In the genomic region with DNA sequence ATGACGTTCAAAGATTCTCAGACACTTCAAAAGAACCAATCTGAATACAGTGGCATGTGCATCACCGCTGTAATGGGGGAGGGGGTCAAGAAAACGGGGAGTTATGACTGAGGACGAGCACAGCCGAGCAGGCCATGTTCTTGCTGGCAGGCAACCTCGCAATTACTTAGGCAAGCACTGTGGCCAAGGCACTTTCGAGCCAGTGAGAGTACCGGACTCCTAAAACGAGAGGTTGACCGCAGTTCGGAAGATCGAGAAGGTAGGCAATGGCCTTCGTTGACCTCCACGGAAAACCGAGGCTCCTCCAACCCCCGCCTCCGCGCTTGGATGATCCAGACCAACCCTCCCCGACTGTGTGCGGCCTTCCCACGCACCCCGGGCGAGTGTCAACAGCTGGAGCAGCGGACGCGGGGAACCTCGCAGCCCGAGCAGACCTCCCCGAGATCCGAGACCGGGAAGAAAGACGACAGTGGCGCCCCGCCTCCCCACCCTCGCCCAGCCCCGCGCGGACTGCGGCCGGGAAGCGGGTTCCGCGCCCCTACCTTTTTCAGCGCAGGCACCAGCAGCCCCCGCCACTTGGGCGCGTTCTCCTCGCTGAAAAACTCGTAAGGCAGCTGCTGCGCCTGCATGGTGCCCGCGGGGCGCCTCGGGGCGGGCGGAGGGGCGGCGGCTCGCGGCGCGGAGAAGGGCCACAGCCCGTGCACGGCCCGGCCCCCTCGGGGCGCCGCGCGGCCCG, we compare ENCODE assay signal across 8 mouse cellular contexts. TPM values are rescaled to one million over a fixed set of nuclear protein-coding genes. Genes with fewer than 3 reads are reported as not detected.
DNase-seq lines count a peak whose midpoint lies in the region; ATAC-seq lines count a peak whose summit lies in the region.

No protein-coding gene starts in this region.

- peak; percentile 50 for ATAC-seq in hindbrain, embryonic 11.5 days (ENCODE audit: low FRiP score)

- peak overlapping the region; percentile 94 for H3K9ac ChIP-seq in hindbrain, embryonic 11.5 days (ENCODE audit: low read depth, low read length)

- H3K36me3 ChIP-seq in hindbrain, embryonic 11.5 days (ENCODE audit: control insufficient read depth, insufficient read depth, low read length): no peaks in the 10 kb centered on the region

- peak overlapping the region; percentile 96 for H3K27ac ChIP-seq in hindbrain, embryonic 11.5 days (ENCODE audit: low read depth, low read length)

- no peaks in the 10 kb centered on the region for H3K27me3 ChIP-seq in hindbrain, embryonic 11.5 days (ENCODE audit: control insufficient read depth, insufficient read depth, low read length)

- peak overlapping the region; percentile 59 for H3K4me2 ChIP-seq in hindbrain, embryonic 11.5 days (replicated peaks; ENCODE audit: low read depth, low read length)

- peak; percentile 66 for DNase-seq in Muller cell, postnatal 12 days (ENCODE audit: inconsistent ontology term)
- peak; percentile 66 for DNase-seq in cerebellum, adult 9-11 months
- peak; percentile 21 to 66 for DNase-seq in frontal cortex, adult 2 months (ENCODE audit: extremely low spot score in 1 of 2, low spot score in 1 of 2)
- DNase-seq in hindbrain, embryonic 11.5 days (ENCODE audit: low spot score): peak; percentile 68
- peak; percentile 40 to 57 for DNase-seq in layer of hippocampus, postnatal 25 days (ENCODE audit: extremely low spot score in 1 of 2, low spot score in 1 of 2)
- DNase-seq in lung, postnatal 25 days (ENCODE audit: low spot score): peak; percentile 29
- DNase-seq in retina, embryonic 14.5 days (ENCODE audit: low spot score): peak; percentile 62
- peak; percentile 63 to 74 for DNase-seq in thymus, postnatal 36 days

- H3K9me3 ChIP-seq in hindbrain, embryonic 11.5 days (ENCODE audit: control insufficient read depth, low read length): no peaks in the 10 kb centered on the region

- H3K4me3 ChIP-seq in hindbrain, embryonic 11.5 days (ENCODE audit: low read depth, low read length): peak overlapping the region; percentile 94

- H3K4me1 ChIP-seq in hindbrain, embryonic 11.5 days (replicated peaks; ENCODE audit: control insufficient read depth, insufficient read depth, low read length): peaks cover 3% of the 10 kb centered on the region; the same call in 1 of the 2 replicates

- under 1% methylated on average over 54 of the region's 71 CpGs for WGBS in hindbrain, embryonic 11.5 days

RNA-seq across cellular contexts. Expression of a gene that starts 0.8 kb away (rescaled TPM):
- polyA plus RNA-seq in frontal cortex, adult 2 months (2012; rRNA removed): 16.3 and 16.6 TPM in 2 replicates
- 9.0 and 11.5 TPM in 2 replicates for polyA plus RNA-seq in hindbrain, embryonic 11.5 days (2014; fragmentation: Nextera tagmentation; extraction: Ambion mirVana)
- 10 to 100 TPM; 31.6 to 34.3 TPM for total RNA-seq in layer of hippocampus, postnatal 25 days (2021)

Comparison
In these comparisons a context has a peak if more than half of its experiments do, and no peak if none do; other contexts are left out.
1. Peak in every context shown above with its lines: DNase-seq, ATAC-seq, H3K4me3 ChIP-seq and H3K27ac ChIP-seq.